Mouse (Mus musculus) stomach, adult 2 months (tissue): ENCODE measurements around the gene AL731706.1. TPM values are rescaled to one million over a fixed set of nuclear protein-coding genes. Genes with fewer than 3 reads are reported as not detected.

Experiments
- polyA plus RNA-seq: library from polyadenylated mRNA; depleted of rRNA; stranded (reverse); fragments of >200 nt; gene quantifications from 2 replicates; pipeline ENCODE4 v1.2.3, GENCODE M21; 2012; rRNA removed

Gene AL731706.1
- 0.57 TPM in 1 of 2 replicates, not detected in the other for polyA plus RNA-seq

DNA sequence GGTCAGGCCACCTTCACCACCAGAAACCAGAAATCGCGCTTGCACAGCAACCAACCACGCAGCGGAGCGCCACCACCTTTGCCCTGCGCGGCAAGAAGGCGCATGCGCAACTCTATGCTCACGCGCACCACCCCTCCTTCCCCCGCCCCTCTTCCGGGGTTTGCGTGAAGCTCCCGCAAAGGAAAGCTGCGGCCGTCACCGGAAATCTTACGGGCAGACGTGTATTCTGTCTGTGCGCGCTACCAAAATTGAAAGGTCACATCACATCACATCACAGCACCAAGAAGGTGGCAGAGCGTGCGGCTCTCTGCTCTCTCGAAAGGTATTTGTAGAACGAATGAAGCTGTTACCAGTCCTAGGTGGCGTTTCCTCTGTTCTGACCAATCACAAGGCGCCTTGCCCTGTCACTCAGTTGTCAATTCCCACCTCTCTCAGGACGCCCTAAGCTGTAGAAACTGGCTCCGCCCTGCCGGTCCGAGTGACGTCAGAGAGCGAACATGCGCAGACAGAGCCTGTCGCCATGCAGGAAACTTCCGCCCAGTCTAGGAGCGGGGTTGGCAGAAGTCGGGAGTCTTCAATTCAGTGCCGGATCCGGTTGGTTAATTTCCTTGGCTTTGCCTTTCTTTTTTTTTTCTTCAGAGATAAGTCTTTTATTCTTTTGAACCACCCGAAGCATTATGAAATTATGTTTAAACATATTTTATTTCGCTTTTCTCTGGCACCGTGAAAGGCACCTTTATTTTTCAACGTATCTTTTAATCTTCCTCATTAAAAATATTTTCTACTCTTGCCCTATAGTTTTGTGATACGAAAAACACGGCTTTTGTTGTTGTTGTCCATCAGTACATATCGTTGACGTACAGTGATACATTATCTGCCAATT lies at the start of gene AL731706.1, which contains the start of the genes Slx4ip and Mkks:
Gene AL731706.1, minus strand, starts transcription at position 322 of the 883 bp plus-strand sequence.
Gene Slx4ip, plus strand, starts transcription at position 151 of the 883 bp plus-strand sequence.
Gene Mkks, minus strand, starts transcription at position 322 of the 883 bp plus-strand sequence.

DNA sequence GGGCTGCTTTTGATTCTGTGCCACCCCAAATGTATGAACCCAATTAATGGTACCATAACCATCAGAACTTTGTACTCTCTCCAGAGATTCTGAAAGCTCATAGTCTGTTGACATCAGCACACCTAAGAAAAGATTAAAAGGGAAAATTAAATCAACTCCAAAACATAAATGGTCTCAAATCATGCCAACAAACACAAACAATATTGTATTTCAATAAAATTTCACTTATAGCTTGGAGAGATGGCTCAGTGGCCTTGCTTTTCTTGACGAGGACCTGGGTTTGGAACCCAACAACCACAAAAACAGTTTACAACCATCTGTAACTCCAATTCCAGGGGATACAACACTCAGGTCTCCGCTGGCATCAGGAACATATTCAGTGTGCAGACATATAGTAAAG lies 5.6 kb downstream of the AL731706.1 start, which contains the start of gene AL731706.2:
Gene AL731706.2, minus strand, starts transcription at position 101 of the 400 bp plus-strand sequence.

Other genes starting within 250 kb of the AL731706.1 start
- 0.81 and 2.0 TPM in 2 replicates for gene Snap25, start 177.9 kb downstream of the AL731706.1 start, polyA plus RNA-seq
- not detected in 2 replicates for gene AL731706.2, start 5.7 kb downstream of the AL731706.1 start, polyA plus RNA-seq
- 0.06 and 0.18 TPM in 2 replicates for gene Slx4ip, start 171 bp downstream of the AL731706.1 start, polyA plus RNA-seq
- gene Mkks, start within 50 bp of the AL731706.1 start, polyA plus RNA-seq, result 0.77 and 0.78 TPM in 2 replicates
- gene Jag1, start 225.3 kb upstream of the AL731706.1 start, polyA plus RNA-seq, result 1.7 and 2.9 TPM in 2 replicates